Mouse (Mus musculus) adrenal gland, postnatal 4 days (tissue): ENCODE data around the gene Tbc1d10c. TPM values are rescaled to one million over a fixed set of nuclear protein-coding genes. Genes with fewer than 3 reads are reported as not detected.

ENCODE experiments used
- DNase-seq, 2 experiments: peaks; one replicate each; pipeline ENCODE4 v3.0.0; 2021 to 2022; ENCODE audit warnings: low spot score in 2 of 2, mixed read lengths in 2 of 2
- total RNA-seq, 2 experiments: library from RNA; stranded (reverse); gene quantifications; 2 replicates each; pipeline ENCODE4 v1.2.3; 2021

The Tbc1d10c gene
- total RNA-seq, 2 experiments from 2014 or later = 3.2 to 4.3 TPM

- DNase-seq = no peak
These were observed 1.3 kb upstream of the Tbc1d10c start for GRCm38 (mm10) chr19:4192251-4192985.

DNA sequence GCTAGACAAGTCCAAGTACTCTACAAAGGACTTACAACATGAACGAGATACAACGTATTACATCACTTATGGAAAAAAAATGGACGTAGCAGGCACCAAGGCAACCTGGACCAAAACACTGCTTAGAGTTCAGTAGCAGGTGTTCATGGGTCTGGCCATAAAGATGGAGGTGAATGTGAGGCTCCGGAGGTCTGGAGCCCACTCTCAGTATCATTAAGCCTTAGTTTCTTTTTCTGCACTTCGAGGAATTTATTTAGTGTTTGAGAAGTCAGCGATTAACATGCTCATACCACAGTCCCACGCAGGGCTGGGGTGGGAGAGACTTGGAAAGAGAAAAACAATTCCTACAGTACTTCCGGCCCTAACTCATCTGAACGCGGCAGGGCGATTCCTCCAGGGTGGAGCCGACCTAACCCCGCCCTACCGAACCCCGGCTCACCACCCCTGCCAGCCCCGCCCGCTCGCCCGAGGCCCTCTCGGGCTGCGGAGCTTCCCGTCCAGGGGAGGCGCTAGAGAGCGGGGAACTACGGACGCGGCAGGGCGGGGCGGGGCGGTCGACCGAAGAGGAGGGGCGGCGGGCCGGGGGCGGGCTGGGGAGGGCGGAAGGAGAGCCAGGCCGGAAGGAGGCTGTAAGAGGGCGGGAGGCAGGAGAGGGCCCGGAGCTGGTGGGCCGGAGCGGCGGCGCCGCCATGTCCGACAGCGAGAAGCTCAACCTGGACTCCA is 605 bp upstream of the Tbc1d10c start, which contains the start of gene Ppp1ca:
Gene Ppp1ca (plus strand): TSS at position 538 of the 723 bp plus-strand sequence.
- peak; percentile 95 to 96 for DNase-seq

DNA sequence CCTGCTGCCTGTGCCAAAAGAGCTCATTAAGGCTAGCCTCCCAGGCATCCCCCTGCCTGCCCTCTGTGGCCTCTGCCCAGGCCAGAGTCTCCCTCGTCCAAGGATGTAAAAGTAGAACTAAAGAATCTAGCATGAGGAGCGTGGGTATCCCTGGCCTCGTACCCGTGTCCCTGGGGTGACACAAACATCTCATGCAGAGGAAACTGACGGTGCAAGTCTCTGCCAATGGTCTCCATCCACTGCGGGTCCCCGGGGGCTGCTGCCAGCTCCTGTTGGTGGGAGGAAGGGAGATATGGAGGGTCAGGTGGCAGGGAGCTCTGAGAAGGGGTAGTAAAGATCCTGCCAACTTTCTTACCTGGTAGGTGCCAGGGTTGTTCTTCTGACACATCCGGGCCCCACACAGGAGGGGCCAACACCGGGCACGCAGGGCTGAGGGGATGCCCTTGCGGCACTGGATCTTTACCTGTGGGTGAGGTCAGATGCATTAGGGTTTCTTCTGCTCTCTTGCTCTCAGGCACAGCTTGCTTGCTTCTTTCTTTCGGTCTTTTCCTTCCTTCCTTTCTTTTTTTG is 1.9 kb downstream of the Tbc1d10c start:
- no peak for DNase-seq

DNA sequence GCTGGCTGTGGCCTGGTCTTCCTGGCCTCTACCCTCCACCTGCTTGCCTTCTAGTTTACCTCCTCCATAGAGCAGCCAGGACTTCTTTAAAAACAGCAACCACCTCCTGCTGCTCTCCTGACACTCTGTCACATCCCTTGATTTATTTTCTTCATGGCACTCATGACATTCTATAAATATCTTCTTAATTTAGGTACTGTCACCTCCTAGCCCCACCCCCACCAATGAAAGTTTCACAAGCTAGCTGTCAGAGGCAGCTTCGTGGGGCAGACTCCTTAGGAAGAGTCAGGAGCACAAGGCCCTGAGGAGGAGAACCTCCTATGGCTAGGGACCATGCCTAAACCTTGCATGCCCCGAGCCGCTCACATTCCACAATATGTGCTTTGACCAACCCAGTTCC is 3.8 kb downstream of the Tbc1d10c start:
- no peak for DNase-seq

DNA sequence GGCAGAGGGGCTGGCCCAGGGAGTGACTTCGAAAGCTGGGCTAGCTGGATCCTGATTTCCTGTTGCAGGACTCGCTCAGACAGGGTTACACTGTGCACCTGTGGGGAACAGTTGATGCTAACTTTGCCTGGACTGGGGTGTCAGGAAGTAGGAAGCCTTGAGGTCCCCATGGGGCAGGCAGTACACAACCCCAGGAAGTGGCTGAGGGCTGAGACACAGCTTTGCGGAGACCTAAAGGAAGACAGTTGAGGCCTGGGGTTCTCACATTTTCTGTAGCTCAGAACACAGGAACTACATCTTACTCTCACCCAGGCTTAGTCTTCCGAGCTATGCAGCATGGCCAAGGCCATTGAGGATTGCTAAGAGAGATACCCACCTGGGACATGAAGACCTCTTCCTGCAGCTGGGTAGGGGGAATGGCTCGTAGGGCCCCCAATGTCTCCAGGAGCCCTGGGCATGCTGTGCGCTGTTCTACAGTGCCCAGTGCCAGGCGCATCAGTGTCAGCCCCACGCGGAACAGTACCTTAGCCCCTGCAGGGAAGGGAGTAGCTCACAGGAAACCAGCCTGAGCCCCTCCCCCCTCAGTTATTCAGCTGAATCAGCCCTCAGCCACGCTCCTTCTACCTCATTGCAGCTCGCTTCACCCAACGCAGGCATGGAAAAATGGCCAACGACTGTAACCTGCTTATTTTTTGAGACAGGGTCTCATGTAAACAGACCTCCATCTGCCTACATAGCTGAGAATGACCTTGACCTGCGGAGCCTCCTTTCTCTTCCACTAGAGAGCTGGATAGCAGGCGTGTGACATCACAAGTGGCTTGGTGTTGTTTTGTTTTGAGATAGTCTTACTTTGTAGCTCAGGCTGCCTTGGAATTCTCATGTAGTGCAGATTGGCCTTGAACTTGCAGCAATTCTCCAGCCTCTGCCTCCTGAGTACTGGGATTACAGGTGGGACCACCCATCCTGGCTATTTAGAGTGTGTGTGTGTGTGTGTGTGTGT is 5.8 kb downstream of the Tbc1d10c start:
- no peak for DNase-seq

DNA sequence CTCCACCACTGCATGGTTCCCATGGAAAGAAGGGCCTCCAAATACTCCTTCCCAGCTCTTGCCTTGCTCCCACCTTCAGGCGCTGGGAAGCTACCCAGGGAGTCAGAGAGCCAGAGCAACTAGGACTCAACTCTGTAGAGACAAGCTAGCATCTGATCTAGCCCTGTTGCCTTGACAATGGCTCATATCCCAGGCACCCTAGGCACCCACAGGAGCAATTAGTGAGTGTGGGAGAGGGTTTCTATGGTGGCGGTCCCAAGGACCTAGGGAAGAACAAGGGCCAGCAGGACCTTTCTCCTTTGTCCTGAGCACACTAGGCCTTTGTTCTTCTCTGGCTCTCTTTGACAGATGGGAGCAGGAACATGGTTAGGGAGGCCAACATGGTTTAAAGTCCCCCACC is 7.4 kb downstream of the Tbc1d10c start:
- no peak for DNase-seq

GRCm38 (mm10) chr19:4181892-4182291 is 9.2 kb downstream of the Tbc1d10c start:
- no peak for DNase-seq

DNA sequence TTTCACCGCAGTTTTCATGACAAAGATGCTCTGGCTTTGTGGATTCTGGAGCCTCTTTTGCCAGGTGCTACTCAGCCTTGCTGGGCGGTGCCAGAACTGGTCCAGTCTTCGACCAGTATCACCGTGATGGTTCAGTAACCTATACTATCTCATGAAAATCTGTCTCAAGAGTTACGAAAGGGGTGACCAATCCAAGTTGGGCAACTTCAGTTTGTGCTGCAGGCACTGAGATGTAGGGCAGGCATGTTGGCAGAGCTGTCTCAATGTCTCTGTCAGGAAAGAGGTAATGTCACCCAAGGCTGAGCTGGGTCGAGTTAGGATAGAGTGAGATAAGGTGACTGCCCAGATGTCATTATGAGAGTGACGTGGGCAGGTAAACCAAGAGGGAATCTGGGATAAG is 10.7 kb downstream of the Tbc1d10c start:
- DNase-seq = no peak

DNA sequence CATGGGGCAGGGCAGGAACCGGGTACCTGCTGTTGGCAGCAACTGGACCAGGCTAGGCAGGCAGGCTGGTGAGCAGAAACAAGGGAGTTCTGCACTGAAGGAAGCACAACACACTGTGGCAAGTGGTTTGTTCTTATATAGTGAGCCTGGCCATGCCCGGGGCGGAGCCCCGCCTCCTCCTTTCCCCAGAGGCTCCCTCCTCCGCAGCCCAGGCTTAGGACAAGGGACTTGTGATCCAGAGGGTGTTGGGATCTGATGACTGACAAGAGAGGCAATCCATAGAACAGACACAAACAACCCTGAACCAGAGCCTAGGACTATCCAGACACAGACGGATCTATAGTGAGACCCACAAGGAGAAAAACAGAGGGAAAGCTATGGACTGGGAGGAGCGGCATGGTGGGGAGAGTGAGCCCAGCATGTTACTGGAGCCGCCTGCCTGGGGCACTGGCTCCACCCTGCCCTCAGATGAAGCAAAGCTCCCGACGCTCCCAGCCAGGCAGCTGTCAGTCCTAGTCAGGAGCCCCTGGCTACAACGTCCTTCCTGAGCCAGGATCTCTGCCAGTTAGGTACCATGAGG is 15.6 kb downstream of the Tbc1d10c start, which contains the start of gene Carns1:
Gene Carns1 (minus strand): TSS at position 112 of the 580 bp plus-strand sequence.
- DNase-seq = no peak

GRCm38 (mm10) chr19:4172925-4173324 is 18.2 kb downstream of the Tbc1d10c start:
- DNase-seq = no peak

DNA sequence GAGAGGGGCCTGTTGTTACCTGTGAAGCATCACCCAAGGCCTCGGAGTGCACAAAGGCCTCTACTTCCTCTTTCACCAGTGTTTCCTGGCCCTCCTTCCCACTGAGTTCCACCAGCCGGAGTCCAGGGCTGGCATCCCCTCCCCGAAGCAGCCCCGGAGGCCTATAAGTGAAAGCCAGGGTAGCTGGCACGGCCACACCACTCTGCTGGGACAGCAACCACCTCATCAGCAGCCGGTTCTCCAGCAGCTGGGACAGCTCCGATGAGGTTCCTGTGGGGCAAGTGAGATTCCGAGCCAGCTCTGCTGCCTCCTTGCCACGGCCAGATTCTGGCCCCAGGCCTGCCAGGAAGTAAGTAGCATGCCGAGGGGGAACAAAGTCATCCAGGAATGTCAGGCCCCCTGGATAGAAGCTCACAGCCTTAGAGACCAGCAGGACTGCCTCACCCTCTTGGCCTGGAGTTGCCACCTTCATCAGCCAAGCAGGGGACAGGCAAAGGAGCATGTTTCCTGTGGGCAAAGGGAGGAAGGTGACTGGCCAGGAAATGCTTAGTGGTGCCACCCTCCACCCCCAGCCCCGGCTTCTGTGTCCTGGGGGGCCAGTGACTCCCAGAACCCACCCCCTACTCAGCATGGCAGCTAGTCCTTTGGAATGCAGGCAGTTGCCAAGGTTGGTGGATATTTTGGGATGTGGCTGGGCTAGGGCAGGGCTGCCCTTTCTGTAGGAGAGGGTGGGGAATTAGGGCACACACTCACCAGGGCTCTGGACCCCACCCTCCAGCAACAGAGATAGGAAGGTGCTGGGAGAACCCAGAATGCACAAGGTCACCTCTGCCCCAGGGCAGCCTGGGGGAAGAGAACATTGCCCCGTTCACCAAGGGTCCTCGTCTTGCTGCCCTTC is 19.4 kb downstream of the Tbc1d10c start:
- no peak for DNase-seq

- DNase-seq = no peak
These were observed 20.2 kb downstream of the Tbc1d10c start for GRCm38 (mm10) chr19:4170723-4171392.

GRCm38 (mm10) chr19:4169810-4170209 is 21.3 kb downstream of the Tbc1d10c start:
- DNase-seq = no peak

DNA sequence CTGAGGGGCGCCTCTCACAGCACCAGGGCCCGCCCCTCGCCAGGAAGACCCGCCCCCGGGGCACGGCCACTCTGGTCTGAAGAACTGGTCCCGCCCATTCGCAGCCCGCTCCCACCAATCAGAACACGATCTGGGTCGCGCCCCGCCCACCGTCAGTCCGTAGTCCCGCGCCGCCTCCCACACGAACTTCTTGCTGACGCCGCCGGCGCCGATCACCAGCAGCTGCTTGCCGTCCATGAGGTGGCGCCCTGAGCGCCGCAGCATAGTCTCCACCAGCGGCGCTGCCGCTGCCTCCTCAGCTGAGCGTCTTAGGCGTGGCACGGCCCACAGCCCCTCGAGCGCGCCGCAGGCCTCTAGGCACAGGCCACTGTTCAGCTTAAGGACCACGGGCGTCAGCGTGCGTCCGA is 21.7 kb downstream of the Tbc1d10c start:
- DNase-seq = peak; percentile 99

DNA sequence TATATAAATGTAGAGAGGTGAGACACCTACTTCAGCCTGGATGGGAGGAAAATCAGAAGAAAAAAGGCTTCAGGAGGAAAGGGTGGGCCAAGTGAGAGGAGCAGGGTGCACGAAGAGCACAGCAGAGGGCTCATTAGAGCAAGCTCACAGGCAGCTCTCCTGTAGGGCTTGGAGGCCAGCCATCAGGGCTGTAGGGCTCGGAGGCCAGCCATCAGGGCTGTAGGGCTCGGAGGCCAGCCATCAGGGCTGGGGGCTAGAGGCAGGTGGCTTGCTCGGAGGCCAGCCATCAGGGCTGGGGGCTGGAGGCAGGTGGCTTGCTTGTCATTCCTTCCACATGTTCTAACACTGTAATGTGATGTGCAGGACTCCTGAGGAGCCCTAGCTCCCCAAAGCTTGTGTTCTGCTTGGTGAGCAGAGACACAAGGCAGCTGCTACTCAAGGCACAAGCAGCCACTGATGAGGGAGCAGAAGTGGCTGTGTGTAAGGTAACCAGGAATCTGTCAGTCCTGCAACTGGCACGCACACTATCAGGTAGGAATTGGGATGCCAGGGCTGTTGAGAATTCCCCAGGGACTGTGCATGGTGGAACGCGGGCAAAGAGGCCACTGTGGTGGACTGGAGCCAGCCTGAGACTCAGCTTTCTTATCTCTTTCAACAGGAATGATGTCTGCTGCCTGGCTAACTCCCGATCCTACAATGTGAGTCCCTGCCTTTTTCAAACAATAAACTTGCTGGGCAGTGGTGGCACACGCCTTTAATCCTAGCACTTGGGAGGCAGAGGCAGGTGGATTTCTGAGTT is 24.2 kb downstream of the Tbc1d10c start:
- DNase-seq = no peak

DNA sequence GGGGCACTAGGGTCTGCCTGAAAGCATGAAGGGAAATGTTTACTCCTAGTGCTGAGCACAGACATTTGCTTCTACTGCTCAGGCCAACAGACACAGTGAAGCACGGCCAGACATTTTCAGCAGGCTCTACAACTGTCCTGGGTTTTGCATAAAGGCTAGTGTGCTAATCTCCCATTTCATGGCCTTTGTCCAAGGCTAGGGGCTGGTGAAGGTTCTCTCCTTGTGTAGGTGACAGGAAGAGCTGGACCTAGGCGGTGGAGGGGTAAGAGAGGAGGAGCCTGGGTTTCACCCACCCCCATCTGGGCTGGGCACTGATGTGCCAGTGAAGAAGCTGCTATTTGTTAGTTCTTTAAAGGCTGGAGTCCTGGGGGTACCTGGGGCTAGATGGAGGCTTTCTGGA is 26.4 kb downstream of the Tbc1d10c start:
- no peak for DNase-seq

DNA sequence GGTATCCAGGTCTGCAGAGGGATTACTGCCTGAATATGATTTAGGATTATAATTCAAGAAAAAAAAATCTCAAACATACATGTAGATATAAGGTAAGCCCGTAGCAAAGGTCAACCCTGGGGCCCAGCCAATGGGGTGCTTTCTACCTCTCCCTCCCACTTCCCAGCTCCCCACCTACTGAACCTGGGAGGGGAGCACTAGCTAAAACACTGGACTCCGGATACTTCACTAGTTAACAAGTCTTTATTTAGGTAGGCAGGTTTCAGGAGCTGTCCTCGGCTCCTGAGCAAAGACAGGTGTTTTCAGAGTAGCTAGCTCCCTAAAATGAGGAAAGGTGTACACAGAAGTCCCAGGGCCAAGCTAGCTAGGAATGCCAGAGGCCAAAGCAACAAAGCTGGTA is 27.0 kb downstream of the Tbc1d10c start:
- no peak for DNase-seq

DNA sequence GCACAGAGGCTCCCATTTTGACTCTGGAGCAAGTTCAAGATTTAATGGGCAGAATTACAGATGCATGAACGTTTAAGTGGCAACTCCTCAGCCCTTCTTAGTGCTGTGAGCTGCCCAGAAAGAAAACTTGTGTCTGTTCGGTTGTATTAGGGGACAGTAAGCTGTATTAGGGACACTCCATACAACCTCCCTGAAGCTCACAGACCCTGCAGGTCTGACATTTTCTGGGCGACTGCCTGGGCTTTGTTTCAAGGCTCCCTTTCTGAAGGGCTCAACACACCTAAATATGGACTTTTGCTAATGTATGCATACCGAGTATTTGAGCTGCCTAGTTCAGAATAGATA is 27.6 kb downstream of the Tbc1d10c start:
- no peak for DNase-seq
